Mouse (Mus musculus): ENCODE results near the gene Lzic. TPM values are rescaled to one million over a fixed set of nuclear protein-coding genes. Genes with fewer than 3 reads are reported as not detected.

The Lzic gene
- total RNA-seq (2012; rRNA removed) (24.0 and 25.0 TPM in 2 replicates), polyA plus RNA-seq (2012; ENCODE audit: insufficient read depth in 1 of 2, insufficient read length in 2 of 2, low read depth in 1 of 2, low replicate concordance in 2 of 2, missing spikeins in 1 of 2) (10 to 100 TPM in 1 of 2 experiments, not detected in 1; 26.2 TPM)

GRCm38 (mm10) chr4:149485053-149485824 lies at the start of gene Lzic, which contains the start of gene Nmnat1:
Gene Lzic (plus strand): TSS chr4:149485229.
Gene Nmnat1 (minus strand): TSS chr4:149485202.
- peak within 1 kb of the TSS; percentile 65 for H3K27ac ChIP-seq (ENCODE audit: control insufficient read depth, low read depth, low read length)
- H3K27me3 ChIP-seq (ENCODE audit: control insufficient read depth in 1 of 2, insufficient read depth in 2 of 2, low read length in 2 of 2), result no peaks in the 10 kb centered on the region
- H3K36me3 ChIP-seq (ENCODE audit: control insufficient read depth in 1 of 2, insufficient read depth in 2 of 2, low read length in 2 of 2), result peaks cover 4 to 10% of the 10 kb centered on the region in 2 experiments
- no peaks in the 10 kb centered on the region for H3K9me3 ChIP-seq (replicated peaks; ENCODE audit: insufficient read depth, low read length)
- peaks cover 18% of the 10 kb centered on the region for H3K79me2 ChIP-seq (ENCODE audit: control insufficient read depth, insufficient read depth, low read length, poor library complexity)
- peak within 1 kb of the TSS; percentile 88 for H3K9ac ChIP-seq (ENCODE audit: control insufficient read depth, low read depth, low read length, poor library complexity, severe bottlenecking)
- H3K4me1 ChIP-seq (ENCODE audit: control insufficient read depth in 1 of 2, insufficient read depth in 2 of 2, low read length in 2 of 2), result peaks cover 4% of the 10 kb centered on the region in 2 experiments; a peak in 2 of 4 replicates
- DNase-seq (ENCODE audit: low read depth, low spot score), result peak; percentile 97
- H3K4me3 ChIP-seq (ENCODE audit: control insufficient read depth in 1 of 2, insufficient read depth in 1 of 2, low read depth in 2 of 2, low read length in 2 of 2), result peak within 1 kb of the TSS; percentile 91 to 94
- no peak for TF ChIP-seq TAL1 (IDR thresholded peaks at IDR 0.05; ENCODE audit: low read length)
- peak; percentile 74; the same call in 1 of the 2 replicates for TF ChIP-seq KAT2A (conservative IDR thresholded peaks at IDR 0.05; ENCODE audit: low read depth, low read length)
- TF ChIP-seq ZMIZ1 (IDR thresholded peaks at IDR 0.05; ENCODE audit: low read depth, low read length), result peak; percentile 77
- 0 out of 2 replicates have a peak, but pooled peaks have one; percentile 70 for TF ChIP-seq UBTF (IDR thresholded peaks at IDR 0.05; ENCODE audit: borderline replicate concordance, insufficient read depth, low read depth, low read length)
- no peak for TF ChIP-seq SMC3 (IDR thresholded peaks at IDR 0.05; ENCODE audit: low read depth, low read length)
- no peak for TF ChIP-seq MAFK (IDR thresholded peaks at IDR 0.05; ENCODE audit: borderline replicate concordance, low read depth, low read length)
- no peak for TF ChIP-seq ZKSCAN1 (IDR thresholded peaks at IDR 0.05; ENCODE audit: low read depth, low read length)
- peak; percentile 53 to 88 for TF ChIP-seq POLR2A (IDR thresholded peaks at IDR 0.05; ENCODE audit: control insufficient read depth in 1 of 2, insufficient read depth in 1 of 2, low read depth in 1 of 2, low read length in 2 of 2, poor library complexity in 1 of 2)
- no peak for TF ChIP-seq MEF2A (IDR thresholded peaks at IDR 0.05; ENCODE audit: extremely low read depth, insufficient replicate concordance, low read depth, low read length, poor library complexity, severe bottlenecking)
- TF ChIP-seq EP300 (IDR thresholded peaks at IDR 0.05; ENCODE audit: low read depth in 1 of 2, low read length in 2 of 2), result no peak
- TF ChIP-seq TBP (IDR thresholded peaks at IDR 0.05; ENCODE audit: low read depth, low read length), result peak; percentile 81
- TF ChIP-seq RCOR1 (IDR thresholded peaks at IDR 0.05; ENCODE audit: low read depth, low read length), result 0 out of 2 replicates have a peak, but pooled peaks have one; percentile 37
- no peak for TF ChIP-seq GABPA (IDR thresholded peaks at IDR 0.05; ENCODE audit: low read depth, low read length)
- TF ChIP-seq NELFE (IDR thresholded peaks at IDR 0.05; ENCODE audit: low read depth, low read length), result peak; percentile 77
- TF ChIP-seq ETS1 (IDR thresholded peaks at IDR 0.05; ENCODE audit: low read depth, low read length), result 0 out of 2 replicates have a peak, but pooled peaks have one; percentile 50
- TF ChIP-seq BHLHE40 (IDR thresholded peaks at IDR 0.05; ENCODE audit: borderline replicate concordance, low read depth, low read length), result no peak
- TF ChIP-seq E2F4 (IDR thresholded peaks at IDR 0.05; ENCODE audit: borderline replicate concordance, low read depth, low read length), result no peak
- TF ChIP-seq ELF1 (IDR thresholded peaks at IDR 0.05; ENCODE audit: low read depth, low read length), result peak; percentile 83
- TF ChIP-seq MXI1 (IDR thresholded peaks at IDR 0.05; ENCODE audit: low read depth, low read length), result peak; percentile 90
- no peak for TF ChIP-seq POLR2AphosphoS5 (IDR thresholded peaks at IDR 0.05; ENCODE audit: borderline replicate concordance, low read depth, low read length)
- TF ChIP-seq ZNF384 (IDR thresholded peaks at IDR 0.05; ENCODE audit: low read depth, low read length), result no peak
- TF ChIP-seq SIN3A (IDR thresholded peaks at IDR 0.05; ENCODE audit: low read length), result peak; percentile 94
- TF ChIP-seq USF1 (IDR thresholded peaks at IDR 0.05; ENCODE audit: low read depth, low read length), result 0 out of 2 replicates have a peak, but pooled peaks have one; percentile 31
- no peak for TF ChIP-seq USF2 (IDR thresholded peaks at IDR 0.05; ENCODE audit: borderline replicate concordance in 1 of 2, insufficient read depth in 1 of 2, low read depth in 1 of 2, low read length in 2 of 2)
- no peak for TF ChIP-seq RAD21 (IDR thresholded peaks at IDR 0.05; ENCODE audit: low read depth, low read length)
- no peak for TF ChIP-seq JUND (IDR thresholded peaks at IDR 0.05; ENCODE audit: low read depth, low read length)
- peak in 1 of 3 experiments; percentile 0; a peak in 1 of 6 replicates for TF ChIP-seq CTCF (IDR thresholded peaks at IDR 0.05 in 2 of 3, conservative IDR thresholded peaks at IDR 0.05 in 1 of 3; ENCODE audit: control insufficient read depth in 1 of 3, insufficient read depth in 1 of 3, low read depth in 2 of 3, low read length in 3 of 3, poor library complexity in 1 of 3, severe bottlenecking in 1 of 3)
- TF ChIP-seq NRF1 (IDR thresholded peaks at IDR 0.05; ENCODE audit: insufficient read depth, low read depth, low read length, poor library complexity, severe bottlenecking), result no peak
- peak; percentile 93 for TF ChIP-seq HCFC1 (IDR thresholded peaks at IDR 0.05; ENCODE audit: low read depth, low read length)
- TF ChIP-seq CHD2 (IDR thresholded peaks at IDR 0.05; ENCODE audit: low read length), result peak; percentile 10; the same call in 1 of the 2 replicates
- peak; percentile 92 for TF ChIP-seq MAZ (IDR thresholded peaks at IDR 0.05; ENCODE audit: low read depth, low read length)
- no peak; the same call in 1 of the 2 replicates for TF ChIP-seq CHD1 (IDR thresholded peaks at IDR 0.05; ENCODE audit: low read depth, low read length)
- peak; percentile 88 for TF ChIP-seq MYC (IDR thresholded peaks at IDR 0.05; ENCODE audit: low read depth, low read length)
- peak; percentile 76 for TF ChIP-seq TCF12 (IDR thresholded peaks at IDR 0.05; ENCODE audit: low read depth, low read length)
